Mouse (Mus musculus): ENCODE results near the gene Ndufaf2.

The Ndufaf2 gene

DNA sequence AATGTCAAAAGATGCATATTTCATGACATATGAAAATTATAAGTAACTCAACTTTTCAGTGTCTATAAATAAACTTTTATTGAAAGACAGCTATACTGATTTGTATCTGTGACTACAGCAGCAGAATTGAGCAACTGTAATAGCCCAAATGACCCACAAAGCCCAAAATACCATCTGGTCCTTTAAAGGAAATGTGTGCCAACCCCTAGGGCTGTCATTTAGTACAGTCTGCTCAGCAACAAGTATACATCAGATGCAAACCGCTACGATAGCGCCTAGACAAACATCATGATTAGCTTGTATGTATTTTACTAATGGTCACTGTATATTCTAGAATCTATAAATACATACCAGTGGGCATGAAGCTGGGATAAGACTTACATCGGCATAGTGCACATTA is 74.3 kb downstream of the Ndufaf2 start:
- DNase-seq, result no peak

DNA sequence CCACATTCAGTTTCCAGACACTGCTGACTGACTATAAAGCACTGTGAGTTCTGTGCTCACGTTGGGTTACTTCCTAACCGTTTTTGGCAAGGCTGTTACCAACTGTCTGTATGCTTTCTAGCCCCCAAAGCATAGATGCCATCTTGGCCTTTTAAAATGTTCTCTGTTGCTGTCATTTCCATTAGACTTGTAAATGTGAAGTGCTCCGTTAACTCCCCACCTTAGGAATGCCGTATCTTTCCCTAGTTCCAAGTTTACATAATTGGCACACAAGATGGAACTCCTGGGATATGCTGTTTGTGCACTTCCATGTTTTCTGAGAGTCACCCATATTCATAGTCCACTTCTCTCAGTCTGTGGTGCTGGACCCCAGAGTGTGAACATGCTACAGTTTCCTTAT is 80.5 kb downstream of the Ndufaf2 start:
- no peak for DNase-seq

DNA sequence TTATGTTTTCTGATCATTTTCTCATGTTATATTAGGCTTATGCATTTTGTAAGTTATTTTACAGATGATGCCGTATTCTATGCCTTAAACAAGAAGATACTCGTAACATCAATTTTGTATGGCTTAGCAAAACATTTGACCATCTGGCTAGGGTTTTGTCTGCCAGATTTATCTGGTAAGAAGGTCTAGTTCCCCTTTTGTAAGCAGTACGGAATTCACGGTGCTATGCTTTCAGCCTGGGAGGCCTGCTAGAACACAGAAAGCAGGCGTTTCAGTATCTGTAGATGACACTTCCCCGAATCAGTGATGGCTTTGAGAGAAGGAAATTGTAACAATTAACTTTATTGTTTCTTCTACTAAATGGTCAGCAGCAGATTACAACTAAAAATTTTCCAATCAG is 80.9 kb downstream of the Ndufaf2 start:
- no peak for DNase-seq

DNA sequence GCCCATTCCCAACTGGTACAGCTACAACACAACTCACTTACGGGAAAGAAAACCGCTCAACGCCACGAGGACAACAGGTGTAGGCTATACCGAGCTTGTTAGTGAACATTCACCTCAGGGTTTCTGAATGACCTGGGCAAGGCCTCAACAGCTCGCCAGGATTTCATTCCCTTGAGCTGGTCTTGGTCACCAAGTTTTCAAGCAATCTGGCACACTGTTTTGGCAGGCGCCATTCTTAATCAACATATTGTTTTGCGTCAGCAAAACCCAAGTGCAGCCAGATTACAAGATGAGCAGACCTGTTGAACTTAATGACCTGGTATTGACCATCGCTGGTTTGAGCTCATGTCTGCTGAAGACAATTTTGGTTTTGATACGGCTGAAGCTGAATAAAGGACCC is 88.3 kb downstream of the Ndufaf2 start:
- DNase-seq, result no peak

DNA sequence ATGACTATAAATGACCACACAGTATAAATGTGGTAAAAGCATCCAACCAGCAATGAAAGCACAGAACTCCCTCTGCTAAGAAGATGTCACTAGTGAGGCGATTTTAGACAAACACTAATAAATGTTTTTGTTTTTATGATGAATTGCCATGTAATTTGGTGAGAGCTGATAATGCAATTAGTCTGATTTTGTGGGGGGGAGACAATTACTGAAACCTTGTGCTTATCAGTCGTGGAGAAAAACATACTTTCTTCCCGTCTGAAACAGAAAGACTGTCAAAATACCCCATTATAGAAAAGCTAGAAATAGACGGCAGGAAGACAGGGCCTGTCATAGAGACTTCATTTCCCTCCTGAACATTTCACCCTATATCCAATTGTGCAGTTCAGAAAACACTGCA is 89.3 kb downstream of the Ndufaf2 start:
- no peak for DNase-seq

DNA sequence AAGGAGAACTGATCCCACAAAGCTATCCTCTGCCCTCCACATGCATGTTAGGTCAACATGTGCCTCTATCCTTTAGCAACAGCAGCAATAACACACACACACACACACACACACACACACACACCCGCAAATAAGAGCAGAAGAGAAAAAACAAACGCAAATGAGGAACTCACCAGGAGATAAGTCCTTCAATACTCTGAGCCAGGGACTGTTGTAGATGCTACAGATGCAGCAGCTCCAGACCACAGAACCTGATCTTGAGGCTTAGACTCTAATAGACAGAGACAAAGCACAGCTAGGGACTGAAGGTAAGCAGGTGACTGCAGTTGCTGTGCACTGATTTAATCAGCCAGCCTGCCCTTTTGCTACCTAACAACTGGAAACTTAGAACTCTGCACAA is 92.4 kb downstream of the Ndufaf2 start:
- DNase-seq, result no peak

DNA sequence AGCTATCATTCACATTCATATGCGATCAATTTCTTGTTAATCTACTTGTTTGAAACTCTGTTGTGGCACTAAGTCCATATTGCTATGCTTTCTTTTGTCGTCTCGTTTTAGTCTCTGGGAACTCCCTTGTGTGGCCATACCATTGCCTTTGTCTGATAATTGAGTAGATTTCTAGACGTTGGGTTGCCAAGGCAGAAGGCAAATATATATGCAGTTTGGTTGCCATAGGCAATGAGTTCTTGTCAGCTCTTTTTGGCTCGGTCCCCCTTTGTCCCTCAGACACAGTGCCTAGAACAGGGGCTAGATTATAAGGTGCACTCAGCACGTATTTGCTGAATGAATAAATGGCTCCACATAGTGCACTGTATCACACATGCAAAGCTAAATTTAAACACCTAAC is 94.1 kb downstream of the Ndufaf2 start:
- no peak for DNase-seq

DNA sequence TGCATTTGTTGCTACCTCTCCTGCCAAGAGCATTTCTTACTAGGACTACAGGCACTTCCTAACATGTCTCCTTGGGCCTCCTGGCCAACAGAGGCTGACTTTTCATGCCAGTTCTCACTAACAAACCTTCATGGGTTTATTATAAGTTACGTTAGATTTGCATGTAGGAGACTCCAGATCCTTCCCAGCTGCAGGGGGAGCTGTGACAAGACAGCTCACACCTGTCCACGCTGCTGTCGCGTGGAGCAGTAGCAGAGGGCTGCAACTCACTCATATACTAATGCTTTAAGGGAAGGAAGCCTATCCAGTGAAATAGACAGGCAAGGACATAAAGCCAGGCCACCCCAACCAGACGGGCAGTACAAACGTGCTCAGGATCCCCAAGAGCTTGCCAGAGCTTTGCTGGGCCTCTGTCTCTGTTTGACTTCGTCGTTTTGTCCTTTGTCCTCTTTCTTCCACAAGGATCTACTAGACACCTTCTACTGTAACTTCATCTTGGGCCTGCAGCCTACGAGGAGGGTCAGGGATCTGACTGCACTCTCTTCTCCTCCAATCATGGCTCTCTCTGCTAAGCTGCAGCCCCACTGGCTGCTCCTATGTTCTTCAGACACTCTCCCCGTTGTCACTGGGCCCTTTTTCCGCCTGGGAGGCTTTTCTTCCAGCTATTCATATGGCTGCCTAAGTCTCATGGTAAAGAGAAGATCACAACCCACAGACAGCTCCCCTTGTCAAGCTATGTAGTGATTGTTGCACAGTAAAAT is 94.9 kb downstream of the Ndufaf2 start:
- no peak for DNase-seq

DNA sequence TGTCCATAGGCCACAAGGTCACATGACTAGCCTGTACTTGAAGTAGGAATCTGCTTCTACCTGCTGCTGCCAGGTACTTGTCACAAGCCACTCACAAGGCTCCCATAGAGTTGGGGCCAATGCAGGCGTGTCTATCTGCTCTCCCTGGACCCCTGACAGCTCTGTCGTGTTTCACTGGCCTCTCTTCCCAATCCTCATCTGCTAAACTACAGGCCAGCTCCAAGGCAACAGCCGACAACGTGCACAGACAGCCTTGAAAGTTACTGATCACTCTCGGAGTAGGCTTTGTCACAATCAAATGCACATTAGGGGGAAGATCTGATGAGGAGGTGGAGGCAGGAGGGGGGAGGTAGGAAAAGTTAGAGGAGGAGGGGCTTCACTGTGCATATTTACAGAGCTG is 95.5 kb downstream of the Ndufaf2 start:
- DNase-seq, result no peak

DNA sequence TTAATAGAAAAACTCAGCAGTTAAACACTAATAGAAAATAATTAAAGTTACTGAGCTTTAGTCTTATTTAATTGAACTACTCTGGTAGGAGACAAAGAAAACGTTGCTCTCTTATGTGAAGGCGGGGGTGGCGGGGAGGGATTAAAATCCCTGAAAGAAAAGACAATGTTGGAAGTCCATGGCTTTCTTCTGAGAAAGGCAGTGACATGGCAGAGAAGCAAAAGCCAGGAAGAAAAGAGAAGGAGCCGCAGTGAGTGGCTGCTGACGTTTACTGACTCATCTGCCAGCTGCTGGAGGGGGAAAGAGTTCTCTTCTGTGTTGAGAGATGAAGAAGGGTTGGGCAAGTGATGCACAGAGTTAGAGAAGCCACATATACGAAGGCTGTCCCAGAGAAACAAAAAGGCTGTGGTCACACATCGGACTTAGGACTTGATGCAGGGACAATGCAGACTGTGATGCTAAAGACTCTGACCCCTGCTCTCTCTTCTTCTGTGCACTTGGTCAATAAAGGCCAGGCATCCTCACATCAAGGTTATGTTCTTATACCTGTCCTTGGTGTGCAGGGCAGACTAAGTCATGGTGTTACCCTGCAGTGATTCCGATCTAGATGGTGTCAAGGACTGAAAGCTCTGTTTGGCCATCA is 97.4 kb downstream of the Ndufaf2 start:
- DNase-seq, result no peak

DNA sequence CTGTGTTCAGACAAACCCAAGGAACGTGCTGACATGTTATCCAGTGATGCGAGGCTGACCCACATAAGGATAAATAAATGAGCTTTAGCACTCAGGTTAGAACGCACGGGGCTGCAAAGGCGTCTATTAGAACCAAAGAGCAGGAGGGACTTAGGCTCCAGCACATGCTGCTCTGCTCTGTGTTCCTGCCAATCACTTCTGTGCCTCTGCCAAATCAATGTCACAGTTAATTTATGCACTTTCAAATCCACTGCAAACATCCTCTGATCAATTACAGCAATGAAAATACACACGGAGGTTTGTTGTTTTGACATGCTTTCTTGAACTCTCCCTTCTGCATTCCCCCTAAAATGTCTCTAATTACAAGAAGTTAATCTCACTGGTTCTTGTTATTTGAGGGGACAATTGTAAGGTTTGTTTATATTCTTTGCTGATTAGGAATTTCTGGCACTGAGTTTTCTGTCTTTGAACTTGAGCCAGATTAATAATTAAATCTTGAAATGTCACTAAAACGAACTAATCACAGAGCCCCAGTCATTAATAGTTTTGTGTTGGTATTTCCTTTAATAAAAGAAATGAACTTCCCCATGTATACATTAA is 98.0 kb downstream of the Ndufaf2 start:
- DNase-seq, result peak; percentile 27 to 40

DNA sequence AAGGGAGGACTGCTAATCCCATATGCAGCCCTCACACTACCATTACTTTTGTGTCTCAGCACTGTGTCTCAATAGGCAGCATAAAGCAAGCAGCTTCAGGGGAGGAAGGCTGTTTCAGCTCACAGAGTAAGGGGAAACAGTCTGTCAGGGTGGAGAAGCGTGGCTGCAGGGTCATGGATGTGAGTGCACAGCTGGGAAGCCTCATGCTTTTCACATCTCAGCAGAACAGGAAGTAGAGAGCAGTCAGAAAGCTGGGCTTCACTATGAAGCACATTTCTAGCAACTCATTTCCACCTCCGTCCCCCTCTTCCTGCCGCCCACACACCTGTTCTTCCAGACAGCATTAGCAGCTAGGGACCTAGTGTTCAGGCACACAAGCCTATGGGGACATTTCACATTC is 101.5 kb downstream of the Ndufaf2 start:
- peak in 1 of 2 experiments; percentile 23 for DNase-seq

DNA sequence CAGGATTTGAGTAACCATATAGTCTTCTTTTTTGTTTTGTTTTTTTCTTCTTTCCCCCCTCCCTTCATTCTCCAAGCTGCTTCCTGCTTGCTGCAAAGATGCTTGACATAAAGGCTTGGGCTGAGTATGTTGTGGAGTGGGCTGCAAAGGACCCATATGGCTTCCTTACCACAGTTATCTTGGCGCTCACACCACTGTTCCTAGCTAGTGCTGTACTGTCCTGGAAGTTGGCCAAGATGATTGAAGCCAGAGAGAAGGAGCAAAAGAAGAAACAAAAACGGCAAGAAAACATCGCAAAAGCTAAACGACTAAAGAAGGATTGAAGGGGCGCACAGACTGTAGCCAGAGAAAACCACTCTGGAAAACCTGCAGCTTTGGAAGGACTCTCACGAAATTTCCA is 111.1 kb downstream of the Ndufaf2 start:
- no peak for DNase-seq

DNA sequence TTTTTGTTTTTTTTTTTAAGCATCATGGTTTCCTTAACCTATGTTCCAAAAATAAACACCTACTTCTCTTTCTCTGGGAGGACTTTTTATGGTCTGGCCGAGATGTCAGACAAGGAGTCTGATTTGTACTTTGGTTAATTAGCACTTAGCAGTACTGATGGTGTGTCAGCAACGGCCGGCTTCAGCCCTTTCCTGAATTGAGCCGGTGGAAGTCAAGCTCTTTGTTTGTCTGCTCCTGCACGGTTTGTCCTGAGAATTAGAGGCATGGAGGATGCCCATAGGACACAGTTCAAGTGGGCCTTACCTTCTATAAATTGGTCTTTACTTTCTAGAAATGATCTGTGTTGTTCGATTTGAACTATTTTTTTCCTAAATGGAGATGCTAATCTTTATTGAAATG is 111.5 kb downstream of the Ndufaf2 start:
- DNase-seq, result no peak

DNA sequence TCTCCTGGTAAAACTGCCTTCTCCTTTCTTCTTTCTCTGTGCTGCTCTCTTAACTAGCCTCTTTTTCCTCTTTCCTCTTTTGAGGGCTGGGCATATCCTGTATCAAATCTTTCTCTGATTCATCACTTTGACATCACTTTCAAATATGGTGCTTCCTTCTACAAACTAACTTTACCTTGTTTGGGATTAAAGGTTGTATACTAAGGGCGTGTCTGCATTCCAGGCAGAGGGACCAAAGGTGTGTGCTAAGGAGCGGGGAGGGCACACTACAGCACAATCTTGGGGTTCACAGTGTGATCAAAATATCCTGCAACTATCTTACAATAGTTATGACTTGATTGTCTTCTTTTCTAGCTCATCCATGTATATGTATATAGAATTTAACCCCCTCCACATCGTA is 112.4 kb downstream of the Ndufaf2 start:
- DNase-seq, result no peak

DNA sequence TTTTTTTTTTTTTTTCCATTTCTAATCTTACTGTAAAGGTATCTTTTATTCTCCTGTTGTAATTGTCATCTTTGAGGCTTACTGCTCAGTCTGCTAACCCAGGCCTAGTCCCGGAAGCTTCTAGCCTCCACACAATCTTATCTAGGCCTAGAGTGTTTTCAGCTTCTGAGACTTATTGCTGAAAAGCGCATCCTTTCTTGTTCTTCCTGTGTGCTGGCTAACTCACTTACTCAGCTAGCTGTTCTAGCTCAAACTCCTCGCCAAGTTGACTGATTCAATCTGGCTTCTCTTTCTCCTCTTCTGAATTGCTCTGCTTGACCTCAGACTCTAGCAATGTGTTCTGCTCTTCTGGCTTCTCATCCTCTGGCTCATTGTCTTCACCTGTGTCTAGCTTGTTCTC is 112.8 kb downstream of the Ndufaf2 start:
- no peak for DNase-seq

DNA sequence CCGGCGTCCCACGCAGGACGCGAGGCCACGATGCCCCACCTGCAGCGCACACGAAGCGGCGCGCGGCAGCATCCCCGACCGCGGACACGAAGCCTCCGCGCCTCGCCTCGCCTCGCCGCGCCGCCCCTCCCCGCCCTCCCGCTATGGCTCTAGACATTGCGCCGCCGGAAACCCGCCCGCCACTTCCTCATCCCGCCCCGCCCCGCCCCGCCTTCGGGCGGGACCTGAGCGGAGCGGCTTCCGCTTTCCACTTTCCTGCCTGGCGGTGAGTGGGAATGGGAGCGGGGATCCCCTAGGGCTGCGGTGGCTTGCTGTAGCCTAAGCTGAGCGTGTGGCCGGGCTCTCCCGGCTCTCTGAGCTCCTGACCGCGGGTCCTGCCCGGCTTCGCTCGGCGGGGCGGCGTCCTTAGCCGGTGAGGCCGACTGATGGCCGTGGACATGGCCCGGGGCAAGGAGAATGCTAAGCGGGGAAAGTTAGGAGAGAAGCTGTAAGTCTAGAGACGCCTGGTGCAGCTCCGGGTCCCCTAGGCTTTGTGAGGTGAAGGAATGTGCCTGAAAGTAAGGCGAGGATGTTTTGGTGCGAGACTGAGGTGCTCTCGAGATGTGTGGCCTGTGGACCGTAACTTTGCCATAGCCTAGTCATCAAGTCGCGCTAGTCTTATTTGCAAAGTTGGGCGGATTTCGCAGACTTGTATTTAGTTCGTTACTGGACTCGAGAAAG is 114.0 kb downstream of the Ndufaf2 start, which contains the start of gene Smim15:
Gene Smim15, plus strand, starts transcription at position 225 of the 720 bp plus-strand sequence.
- peak; percentile 91 to 95 for DNase-seq

DNA sequence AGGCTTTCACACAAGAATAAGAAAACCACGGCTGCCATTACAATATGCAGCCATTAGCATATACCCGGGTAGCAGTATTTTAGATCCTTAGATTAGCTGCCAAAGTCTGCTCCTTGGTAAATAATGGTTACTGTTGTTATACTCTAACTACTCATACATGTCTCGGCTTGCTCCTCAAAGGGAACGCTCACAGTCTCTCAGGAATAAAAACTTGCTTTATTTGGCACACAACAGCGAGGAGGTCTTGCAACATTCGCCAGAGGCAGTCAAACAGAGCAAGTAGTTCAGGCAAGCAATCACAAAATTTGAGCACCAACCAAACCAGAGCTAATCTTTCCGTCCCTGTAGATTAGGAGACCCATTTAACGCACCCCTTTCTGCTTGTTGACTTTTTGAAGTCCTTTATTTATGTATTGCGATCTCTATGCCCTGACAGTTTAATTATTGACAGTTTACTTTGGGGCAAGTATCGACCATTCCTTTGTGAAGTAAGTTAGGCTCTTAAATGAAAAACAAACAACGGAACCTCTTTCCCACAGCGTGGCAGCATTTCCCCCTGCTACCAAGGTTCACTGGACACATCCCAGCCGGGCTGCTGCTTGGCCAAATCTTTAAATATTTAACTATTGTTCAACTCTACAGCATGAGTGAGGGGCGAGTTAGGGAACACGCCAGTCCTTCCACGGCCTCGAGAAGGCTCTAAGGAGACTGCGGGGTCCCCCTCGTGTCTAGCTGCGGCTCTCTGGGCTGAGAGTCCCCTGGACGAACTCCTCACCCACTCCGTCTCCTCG is 114.8 kb downstream of the Ndufaf2 start:
- DNase-seq, result peak; percentile 73 to 76

DNA sequence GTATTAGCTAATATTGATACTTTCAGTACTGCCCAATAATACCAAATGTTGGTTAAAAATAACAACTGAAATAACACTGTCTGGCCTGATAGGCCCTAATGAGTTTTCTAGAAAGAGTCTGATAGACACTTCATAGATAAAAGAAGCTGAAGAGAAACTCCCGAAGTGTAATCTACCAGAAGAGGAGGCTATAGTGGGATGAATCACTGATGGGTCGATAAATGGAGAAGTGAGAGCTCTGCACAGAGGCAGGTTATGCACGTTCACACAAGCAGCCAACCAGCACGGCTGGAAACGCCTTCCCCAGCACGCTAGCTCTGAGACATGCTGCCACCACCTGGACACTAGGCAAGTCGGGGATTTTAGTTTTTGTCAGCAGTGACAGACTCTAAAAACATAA is 117.1 kb downstream of the Ndufaf2 start:
- DNase-seq, result peak; percentile 82 to 85

DNA sequence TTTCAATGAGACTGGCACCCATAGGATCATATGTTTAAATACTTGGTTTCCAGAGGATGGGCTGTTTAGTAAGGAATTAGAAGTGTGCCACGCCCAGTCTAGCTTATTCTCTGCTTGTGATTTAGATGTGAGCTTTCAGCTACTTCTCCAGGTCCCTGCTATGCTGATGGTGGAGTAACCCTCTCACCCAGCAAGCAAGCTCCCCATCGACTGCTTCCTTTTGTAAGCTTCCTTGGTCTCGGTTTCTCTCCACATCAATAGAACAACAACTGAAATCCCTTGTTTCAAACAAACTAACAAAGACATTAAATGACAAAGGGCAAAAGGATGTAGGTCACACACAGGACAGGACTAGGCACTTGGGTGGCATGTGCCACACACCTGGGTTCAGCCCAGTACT is 118.0 kb downstream of the Ndufaf2 start:
- DNase-seq, result no peak

DNA sequence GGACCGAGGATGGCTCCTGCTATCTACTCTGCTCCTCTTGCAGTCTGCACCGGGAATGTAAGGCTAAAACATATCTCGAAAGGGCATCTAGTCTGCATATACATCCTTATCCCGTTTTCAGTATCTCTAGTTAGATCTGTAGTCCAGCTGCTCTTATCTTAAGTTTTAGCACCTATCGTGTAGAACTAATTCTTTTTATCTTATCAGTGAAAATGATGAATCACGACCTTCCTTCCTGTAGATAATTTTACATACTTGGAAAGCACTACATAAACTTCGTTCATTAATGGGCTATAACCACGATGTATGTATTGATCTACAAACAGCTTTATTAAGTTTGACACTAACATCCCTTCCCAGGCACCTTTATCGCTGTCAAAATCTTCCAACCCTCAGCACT is 118.5 kb downstream of the Ndufaf2 start:
- DNase-seq, result no peak

DNA sequence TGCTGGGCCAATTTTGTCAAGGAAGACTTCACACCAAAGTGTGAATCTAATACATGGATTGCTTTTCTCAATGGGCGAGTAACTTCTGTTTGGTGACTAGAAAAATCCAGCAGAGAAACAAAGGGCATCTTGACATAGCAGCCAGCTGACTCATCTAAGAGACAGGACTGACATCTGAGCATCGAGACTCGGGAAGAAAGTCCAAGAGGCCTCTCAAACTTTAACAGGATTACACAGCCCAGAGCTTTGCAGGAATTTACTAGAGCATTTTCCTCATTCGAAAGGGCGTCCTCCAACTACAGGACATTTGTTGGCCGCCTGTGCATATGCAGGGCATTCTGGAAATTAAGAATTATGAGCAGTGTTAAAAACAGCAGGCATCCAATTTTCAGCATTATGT is 119.0 kb downstream of the Ndufaf2 start:
- DNase-seq, result peak; percentile 48 to 87

DNA sequence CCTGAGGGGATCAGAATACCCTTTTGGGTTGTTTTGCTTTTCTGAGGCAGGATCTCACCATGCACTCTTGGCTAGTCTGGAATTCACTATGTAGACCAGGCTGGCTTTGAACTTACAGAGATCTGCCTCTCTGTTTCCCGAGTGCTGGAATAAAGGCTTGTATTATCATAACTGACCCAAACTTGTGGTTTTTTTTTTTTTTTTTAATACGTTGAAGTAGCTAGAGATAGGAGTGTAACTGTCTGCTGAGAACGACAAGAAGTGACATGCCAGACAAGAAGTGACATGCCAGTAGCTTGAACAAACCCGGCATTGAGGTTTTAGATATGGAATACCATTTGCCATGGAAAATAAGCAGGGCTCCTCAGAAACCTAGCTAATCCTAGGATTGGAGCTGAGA is 125.6 kb downstream of the Ndufaf2 start:
- DNase-seq, result no peak
